Mouse (Mus musculus) forebrain, embryonic 16.5 days (tissue): ENCODE measurements around the gene Klf12. TPM values are rescaled to one million over a fixed set of nuclear protein-coding genes. Genes with fewer than 3 reads are reported as not detected.

ENCODE experiments used
- ATAC-seq: fragments of 200-750 bp; cut with Nextera tagmentation; 2 replicates; pipeline ENCODE4 v1.8.0; 2017; ENCODE audit warnings: mild to moderate bottlenecking, moderate library complexity
- H3K27ac ChIP-seq: fragments of 300-500 bp; sonication (generic); 2 replicates; pipeline ENCODE4 v1.5.1; 2014; ENCODE audit warnings: low read length, control low read depth
- H3K27me3 ChIP-seq: fragments of 300-500 bp; sonication (generic); replicated peaks from 2 replicates; pipeline ENCODE4 v1.6.1; 2014; ENCODE audit warnings: low read length; ENCODE audit not compliant: control insufficient read depth, insufficient read depth
- H3K36me3 ChIP-seq: fragments of 300-500 bp; sonication (generic); 2 replicates; pipeline ENCODE4 v1.6.1; 2014; ENCODE audit not compliant: control insufficient read depth, insufficient read depth
- H3K4me1 ChIP-seq: fragments of 300-500 bp; sonication (generic); replicated peaks from 2 replicates; pipeline ENCODE4 v1.6.1; 2014; ENCODE audit warnings: low read length; ENCODE audit not compliant: control insufficient read depth, insufficient read depth
- H3K4me2 ChIP-seq: fragments of 300-500 bp; sonication (generic); 2 replicates; pipeline ENCODE4 v1.6.1; 2014; ENCODE audit warnings: mild to moderate bottlenecking, low read length, control low read depth
- H3K4me3 ChIP-seq: fragments of 300-500 bp; sonication (generic); replicated peaks from 2 replicates; pipeline ENCODE4 v1.5.1; 2014; ENCODE audit warnings: mild to moderate bottlenecking, low read length, control low read depth
- H3K9ac ChIP-seq: fragments of 300-500 bp; sonication (generic); replicated peaks from 2 replicates; pipeline ENCODE4 v1.6.1; 2014; ENCODE audit warnings: low read depth, low read length, control low read depth
- H3K9me3 ChIP-seq: fragments of 300-500 bp; sonication (generic); 2 replicates; pipeline ENCODE4 v1.6.1; 2016; ENCODE audit warnings: low read length; ENCODE audit not compliant: control insufficient read depth
- WGBS: fragments of 180-500 bp; shearing (Covaris S2); extraction: QIAGEN DNeasy Blood & Tissue Kit; methylation state at CpG from one replicate; pipeline ENCODE4 v1.1.7; 2014; 5-methylcytosine and 5-hydroxymethylcytosine counted together
- polyA plus RNA-seq: library from polyadenylated mRNA; unstranded; fragments of >200 nt; fragmentation: Nextera tagmentation; extraction: Ambion mirVana; gene quantifications from 2 replicates; pipeline ENCODE4 v1.2.1, GENCODE M21; 2015

Klf12 gene
- polyA plus RNA-seq, 1 experiment from 2014 or later: 48.4 TPM

DNA sequence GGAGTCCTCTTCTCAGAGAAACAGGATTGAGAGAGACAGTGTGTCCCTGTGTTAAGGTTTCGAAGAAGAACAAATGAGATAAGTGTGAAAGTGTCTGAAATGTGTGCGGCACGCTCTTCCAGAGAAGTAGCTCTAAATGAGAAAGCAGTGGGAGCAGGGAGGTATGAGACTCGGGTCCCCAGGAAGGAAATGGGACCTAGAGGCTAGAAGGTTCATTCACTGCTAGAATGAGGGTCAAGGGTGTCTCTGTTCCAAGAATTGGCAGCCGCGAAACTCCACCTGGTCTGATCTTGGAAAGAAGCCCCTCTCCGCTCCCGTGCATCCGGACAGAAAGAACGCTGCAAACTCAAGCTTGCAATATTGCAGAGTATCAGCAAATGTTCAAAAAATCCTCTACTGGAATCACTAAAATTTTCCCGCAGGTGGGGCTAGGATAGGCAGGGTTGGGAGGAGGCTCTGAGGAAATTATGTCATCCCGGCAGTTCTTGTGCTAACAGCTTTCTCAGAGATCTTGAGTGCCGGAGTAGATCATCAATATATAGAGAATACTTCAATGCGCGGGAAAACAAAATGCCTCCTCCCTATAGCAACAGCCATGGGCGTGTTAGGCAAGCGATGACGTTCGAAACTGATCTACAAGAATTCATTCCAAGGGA, 2.2 kb upstream of the Klf12 start:
- H3K36me3 ChIP-seq: no peaks in the 10 kb centered on the region
- peak overlapping the region; percentile 96 for H3K4me2 ChIP-seq
- 7% methylated on average over 19 of the region's 19 CpGs for WGBS
- H3K9ac ChIP-seq: peak overlapping the region; percentile 97
- no peaks in the 10 kb centered on the region for H3K27me3 ChIP-seq
- H3K4me3 ChIP-seq: peak overlapping the region; percentile 72
- ATAC-seq: no peak
- H3K9me3 ChIP-seq: no peaks in the 10 kb centered on the region
- H3K4me1 ChIP-seq: peaks cover 17% of the 10 kb centered on the region
- peak overlapping the region; percentile 97 for H3K27ac ChIP-seq

DNA sequence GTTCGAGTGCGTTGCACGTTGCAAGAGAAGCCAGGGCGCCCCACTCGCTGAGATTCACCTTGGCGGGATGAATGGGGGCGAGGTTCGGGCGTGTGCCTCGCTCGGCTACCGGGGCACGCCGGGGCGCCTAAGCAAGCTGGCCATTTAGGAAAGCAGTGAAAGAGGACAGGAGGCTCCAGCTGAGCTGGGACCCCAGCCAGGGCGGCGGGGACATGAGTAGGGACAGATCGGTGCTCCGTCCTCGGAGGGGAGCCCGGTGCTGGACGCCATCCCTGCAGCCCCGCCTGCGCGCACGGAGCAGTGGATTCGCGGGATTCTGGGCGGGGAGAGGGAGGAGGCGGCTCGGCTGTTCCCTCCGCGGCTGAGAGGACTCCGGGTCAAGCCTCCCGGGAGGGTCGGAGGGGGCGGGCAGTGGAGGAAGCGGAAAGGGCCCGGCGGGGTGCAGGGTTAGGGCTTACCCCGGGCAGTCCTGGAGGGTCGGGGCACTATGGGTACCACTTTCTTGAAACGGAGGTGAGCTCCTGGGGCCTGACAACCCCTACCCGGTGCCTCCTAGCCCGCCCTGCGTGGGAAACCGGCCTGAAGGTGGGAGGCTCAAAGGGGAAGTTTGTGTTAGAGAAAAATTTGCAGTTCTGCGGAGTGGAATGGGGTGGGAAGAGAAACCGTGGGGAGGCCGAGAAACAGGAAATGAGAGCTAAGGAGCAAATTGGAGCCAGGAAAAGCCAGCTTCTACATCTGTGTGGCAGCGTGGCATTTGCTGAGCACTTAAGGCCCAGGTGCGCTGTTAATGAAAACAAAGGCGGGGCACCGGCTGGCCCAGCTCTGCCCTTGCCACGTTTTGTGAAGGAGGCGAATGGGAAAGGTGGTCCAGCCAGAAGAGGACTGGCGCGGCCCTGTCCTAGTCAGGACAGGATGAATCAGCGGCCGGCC, 1.4 kb upstream of the Klf12 start:
- Histone ChIP-seq H3K4me3 (peak overlapping the region; percentile 72), H3K36me3 (no peaks in the 10 kb centered on the region), H3K9ac (peak overlapping the region; percentile 97), H3K9me3 (no peaks in the 10 kb centered on the region), H3K4me1 (peaks cover 21% of the 10 kb centered on the region), H3K4me2 (peak overlapping the region; percentile 96), H3K27ac (peak overlapping the region; percentile 97), H3K27me3 (no peaks in the 10 kb centered on the region)
- under 1% methylated on average over 60 of the region's 60 CpGs for WGBS
- peak; percentile 47 for ATAC-seq

GRCm38 (mm10) chr14:100284861-100285655, 579 bp upstream of the Klf12 start:
- H3K36me3 ChIP-seq: no peaks in the 10 kb centered on the region
- ATAC-seq: peak; percentile 83
- H3K27me3 ChIP-seq: no peaks in the 10 kb centered on the region
- under 1% methylated on average over 37 of the region's 48 CpGs for WGBS
- H3K27ac ChIP-seq: peak overlapping the region; percentile 97
- H3K9me3 ChIP-seq: no peaks in the 10 kb centered on the region
- peaks cover 21% of the 10 kb centered on the region for H3K4me1 ChIP-seq
- peak overlapping the region; percentile 72 for H3K4me3 ChIP-seq
- H3K4me2 ChIP-seq: peak overlapping the region; percentile 96
- H3K9ac ChIP-seq: peak overlapping the region; percentile 97

DNA sequence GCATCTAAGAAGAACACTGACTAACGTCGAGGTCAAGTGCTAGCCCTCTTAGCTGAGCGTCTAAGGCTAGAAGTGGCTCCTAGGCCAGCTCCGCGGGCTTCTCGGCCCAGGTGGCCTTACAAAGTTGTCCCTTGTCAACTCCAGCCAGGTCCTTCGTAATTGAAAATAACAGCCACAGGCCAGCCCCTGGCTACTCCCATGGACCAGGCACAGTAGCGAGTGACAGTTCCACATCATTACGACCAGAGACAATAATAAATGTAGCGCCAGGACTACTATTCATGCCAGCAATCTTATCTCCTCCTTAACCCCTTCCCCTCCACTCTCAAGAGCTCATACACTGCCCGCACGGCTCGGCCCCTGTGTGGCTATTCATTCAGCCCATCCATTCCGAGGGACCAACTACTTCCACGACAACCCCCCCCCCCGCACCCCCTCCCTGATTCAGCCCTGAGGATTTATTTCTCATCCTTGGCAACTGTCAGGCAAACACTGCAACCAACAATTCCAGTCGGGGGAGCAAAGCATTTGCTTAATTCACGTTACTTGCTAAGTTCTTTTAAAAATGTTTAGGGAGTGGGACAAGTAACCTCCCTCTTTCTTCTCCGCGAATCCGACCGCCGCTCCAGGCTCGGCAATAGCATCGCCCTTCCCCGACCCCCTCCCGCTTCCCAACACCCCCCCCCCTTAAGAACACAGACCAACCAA, 914 bp downstream of the Klf12 start:
- peak overlapping the region; percentile 97 for H3K9ac ChIP-seq
- H3K9me3 ChIP-seq: no peaks in the 10 kb centered on the region
- no peaks in the 10 kb centered on the region for H3K27me3 ChIP-seq
- peak overlapping the region; percentile 97 for H3K27ac ChIP-seq
- no peaks in the 10 kb centered on the region for H3K36me3 ChIP-seq
- under 1% methylated on average over 27 of the region's 27 CpGs for WGBS
- H3K4me1 ChIP-seq: peaks cover 21% of the 10 kb centered on the region
- peak overlapping the region; percentile 72 for H3K4me3 ChIP-seq
- H3K4me2 ChIP-seq: peak overlapping the region; percentile 96
- ATAC-seq: no peak

DNA sequence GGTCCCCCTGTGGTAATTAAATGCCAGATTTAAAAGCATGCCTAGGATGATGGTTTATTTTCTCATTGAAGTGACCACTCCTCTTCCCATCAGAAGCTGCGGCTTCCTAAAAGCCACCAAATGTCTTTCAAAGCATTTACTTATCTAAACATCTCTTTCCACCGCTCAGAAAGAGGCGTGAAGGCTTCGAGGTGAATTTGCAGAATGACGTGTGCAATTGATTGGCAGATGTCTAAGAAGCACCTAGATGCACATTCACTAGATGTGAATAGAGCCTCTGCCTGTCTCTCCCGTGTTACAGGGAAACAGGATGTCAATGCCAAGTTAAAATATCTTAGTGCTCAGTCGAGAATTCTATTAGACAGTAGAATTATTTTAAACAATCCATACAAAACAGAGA, 1.8 kb downstream of the Klf12 start:
- no peak for ATAC-seq
- Histone ChIP-seq H3K27ac (peak overlapping the region; percentile 53; the same call in 1 of the 2 replicates), H3K4me3 (peak overlapping the region; percentile 72), H3K9me3 (no peaks in the 10 kb centered on the region), H3K4me2 (peak overlapping the region; percentile 96), H3K27me3 (no peaks in the 10 kb centered on the region), H3K4me1 (peaks cover 21% of the 10 kb centered on the region), H3K9ac (peak overlapping the region; percentile 51), H3K36me3 (no peaks in the 10 kb centered on the region)
- under 1% methylated on average over 7 of the region's 7 CpGs for WGBS

- 48% methylated on average over 3 of the region's 3 CpGs for WGBS
- Histone ChIP-seq H3K36me3 (no peaks in the 10 kb centered on the region), H3K27ac (no peak overlapping the region), H3K4me3 (no peak overlapping the region), H3K9ac (no peak overlapping the region), H3K27me3 (no peaks in the 10 kb centered on the region), H3K9me3 (no peaks in the 10 kb centered on the region), H3K4me2 (peak overlapping the region; percentile 21), H3K4me1 (peaks cover 18% of the 10 kb centered on the region)
- no peak for ATAC-seq
Observed at GRCm38 (mm10) chr14:100281734-100282133, 2.7 kb downstream of the Klf12 start.

- no peak overlapping the region for H3K27ac ChIP-seq
- whole genome bisulfite sequencing: 96% methylated on average over 2 of the region's 2 CpGs
- ATAC-seq: no peak
Observed at GRCm38 (mm10) chr14:100274179-100274578, 10.3 kb downstream of the Klf12 start.

GRCm38 (mm10) chr14:100260531-100260930, 23.9 kb downstream of the Klf12 start:
- Histone ChIP-seq H3K27me3 (no peaks in the 10 kb centered on the region), H3K9ac (no peak overlapping the region), H3K9me3 (no peaks in the 10 kb centered on the region), H3K4me2 (no peak overlapping the region), H3K4me1 (no peaks in the 10 kb centered on the region), H3K27ac (no peak overlapping the region), H3K4me3 (no peak overlapping the region), H3K36me3 (no peaks in the 10 kb centered on the region)
- ATAC-seq: no peak
- WGBS: 81% methylated on average over 4 of the region's 4 CpGs

More at GRCm38 (mm10) chr14:100274179-100274578, 10.3 kb downstream of the Klf12 start:
- H3K27me3 ChIP-seq: no peaks in the 10 kb centered on the region
- no peaks in the 10 kb centered on the region for H3K36me3 ChIP-seq
- no peak overlapping the region for H3K9ac ChIP-seq
- no peak overlapping the region for H3K4me2 ChIP-seq
- H3K4me3 ChIP-seq: no peak overlapping the region
- no peaks in the 10 kb centered on the region for H3K4me1 ChIP-seq
- H3K9me3 ChIP-seq: no peaks in the 10 kb centered on the region
